Mouse (Mus musculus): ENCODE data around the gene Tbc1d1. TPM values are rescaled to one million over a fixed set of nuclear protein-coding genes. Genes with fewer than 3 reads are reported as not detected.

Tbc1d1 gene
- polyA plus RNA-seq, 1 experiment from 2014 or later, result 32.3 TPM

GRCm38 (mm10) chr5:64162582-64162981 lies 6.5 kb downstream of the Tbc1d1 start:
- H3K9ac ChIP-seq, result no peak overlapping the region
- H3K4me1 ChIP-seq (replicated peaks), result peaks cover 6% of the 10 kb centered on the region; the same call in 1 of the 2 replicates
- H3K9me3 ChIP-seq, result no peaks in the 10 kb centered on the region
- no peak for ATAC-seq
- no peaks in the 10 kb centered on the region for H3K36me3 ChIP-seq
- no peak overlapping the region for H3K27ac ChIP-seq
- H3K27me3 ChIP-seq (replicated peaks), result no peaks in the 10 kb centered on the region; the same call in 1 of the 2 replicates
- H3K4me2 ChIP-seq (replicated peaks), result no peak overlapping the region
- no peak overlapping the region for H3K4me3 ChIP-seq (replicated peaks)
- 90% methylated on average over 5 of the region's 5 CpGs for WGBS

- H3K4me3 ChIP-seq (replicated peaks), result no peak overlapping the region
- no peak overlapping the region for H3K27ac ChIP-seq
- H3K4me1 ChIP-seq (replicated peaks), result peaks cover 6% of the 10 kb centered on the region; the same call in 1 of the 2 replicates
- no peaks in the 10 kb centered on the region for H3K36me3 ChIP-seq
- H3K9me3 ChIP-seq, result no peaks in the 10 kb centered on the region
- 88% methylated on average over 3 of the region's 3 CpGs for WGBS
- no peak for ATAC-seq
- no peak overlapping the region for H3K4me2 ChIP-seq (replicated peaks)
- no peak overlapping the region for H3K9ac ChIP-seq
- H3K27me3 ChIP-seq (replicated peaks), result no peaks in the 10 kb centered on the region
These were observed 8.3 kb downstream of the Tbc1d1 start for GRCm38 (mm10) chr5:64164414-64164813.

GRCm38 (mm10) chr5:64165826-64166225 lies 9.7 kb downstream of the Tbc1d1 start:
- no peak overlapping the region for H3K4me2 ChIP-seq (replicated peaks)

GRCm38 (mm10) chr5:64168990-64169540 lies 13.0 kb downstream of the Tbc1d1 start:
- Histone ChIP-seq H3K4me3 (replicated peaks) (no peak overlapping the region), H3K9me3 (no peaks in the 10 kb centered on the region), H3K36me3 (no peaks in the 10 kb centered on the region), H3K4me1 (replicated peaks) (no peaks in the 10 kb centered on the region), H3K27ac (no peak overlapping the region), H3K27me3 (replicated peaks) (no peaks in the 10 kb centered on the region), H3K9ac (no peak overlapping the region), H3K4me2 (replicated peaks) (no peak overlapping the region)
- 94% methylated on average over 10 of the region's 10 CpGs for WGBS
- ATAC-seq, result no peak

More at GRCm38 (mm10) chr5:64165826-64166225, 9.7 kb downstream of the Tbc1d1 start:
- H3K9ac ChIP-seq, result no peak overlapping the region
- WGBS, result 75% methylated on average over 2 of the region's 2 CpGs
- H3K27ac ChIP-seq, result no peak overlapping the region
- H3K36me3 ChIP-seq, result no peaks in the 10 kb centered on the region
- no peak overlapping the region for H3K4me3 ChIP-seq (replicated peaks)
- peaks cover 6% of the 10 kb centered on the region; the same call in 1 of the 2 replicates for H3K4me1 ChIP-seq (replicated peaks)
- H3K9me3 ChIP-seq, result no peaks in the 10 kb centered on the region
- ATAC-seq, result no peak
- H3K27me3 ChIP-seq (replicated peaks), result no peaks in the 10 kb centered on the region

GRCm38 (mm10) chr5:64172884-64173283 lies 16.8 kb downstream of the Tbc1d1 start:
- 80% methylated on average over 3 of the region's 3 CpGs for WGBS
- Histone ChIP-seq H3K4me2 (replicated peaks) (no peak overlapping the region), H3K4me3 (replicated peaks) (no peak overlapping the region), H3K27ac (no peak overlapping the region), H3K36me3 (no peaks in the 10 kb centered on the region), H3K9me3 (no peaks in the 10 kb centered on the region), H3K9ac (no peak overlapping the region), H3K4me1 (replicated peaks) (no peaks in the 10 kb centered on the region), H3K27me3 (replicated peaks) (no peaks in the 10 kb centered on the region)
- no peak for ATAC-seq

- H3K36me3 ChIP-seq, result no peaks in the 10 kb centered on the region
- H3K27ac ChIP-seq, result no peak overlapping the region
- no peak overlapping the region for H3K4me2 ChIP-seq (replicated peaks)
- ATAC-seq, result no peak
- 87% methylated on average over 16 of the region's 16 CpGs for WGBS
- no peaks in the 10 kb centered on the region for H3K9me3 ChIP-seq
- H3K4me3 ChIP-seq (replicated peaks), result no peak overlapping the region
- H3K4me1 ChIP-seq (replicated peaks), result no peaks in the 10 kb centered on the region
- no peaks in the 10 kb centered on the region for H3K27me3 ChIP-seq (replicated peaks)
- no peak overlapping the region for H3K9ac ChIP-seq
These were observed 17.2 kb downstream of the Tbc1d1 start for GRCm38 (mm10) chr5:64173302-64173701.

- no peak for ATAC-seq
- Histone ChIP-seq H3K9me3 (no peaks in the 10 kb centered on the region), H3K36me3 (no peaks in the 10 kb centered on the region), H3K27ac (no peak overlapping the region), H3K9ac (no peak overlapping the region), H3K4me3 (replicated peaks) (no peak overlapping the region), H3K4me1 (replicated peaks) (no peaks in the 10 kb centered on the region), H3K4me2 (replicated peaks) (no peak overlapping the region), H3K27me3 (replicated peaks) (no peaks in the 10 kb centered on the region)
- WGBS, result 60% methylated on average over 5 of the region's 5 CpGs
These were observed 18.4 kb downstream of the Tbc1d1 start for GRCm38 (mm10) chr5:64174429-64174935.

- 74% methylated on average over 8 of the region's 8 CpGs for WGBS
- ATAC-seq, result no peak
These were observed 24.4 kb downstream of the Tbc1d1 start for GRCm38 (mm10) chr5:64180548-64180947.

GRCm38 (mm10) chr5:64183712-64184111 lies 27.6 kb downstream of the Tbc1d1 start:
- H3K9ac ChIP-seq, result no peak overlapping the region
- WGBS, result 61% methylated on average over 4 of the region's 4 CpGs
- H3K9me3 ChIP-seq, result no peaks in the 10 kb centered on the region
- ATAC-seq, result no peak
- no peaks in the 10 kb centered on the region for H3K36me3 ChIP-seq
- H3K4me1 ChIP-seq (replicated peaks), result 0 out of 2 replicates have a peak, but pooled peaks cover 2% of the 10 kb centered on the region
- H3K27me3 ChIP-seq (replicated peaks), result no peaks in the 10 kb centered on the region
- H3K4me2 ChIP-seq (replicated peaks), result no peak overlapping the region
- no peak overlapping the region for H3K27ac ChIP-seq
- H3K4me3 ChIP-seq (replicated peaks), result no peak overlapping the region

More at GRCm38 (mm10) chr5:64180548-64180947, 24.4 kb downstream of the Tbc1d1 start:
- Histone ChIP-seq H3K4me3 (replicated peaks) (no peak overlapping the region), H3K4me2 (replicated peaks) (no peak overlapping the region), H3K36me3 (no peaks in the 10 kb centered on the region), H3K4me1 (replicated peaks) (no peaks in the 10 kb centered on the region), H3K9me3 (no peaks in the 10 kb centered on the region), H3K27ac (no peak overlapping the region), H3K27me3 (replicated peaks) (no peaks in the 10 kb centered on the region), H3K9ac (no peak overlapping the region)

GRCm38 (mm10) chr5:64185257-64185656 lies 29.2 kb downstream of the Tbc1d1 start:
- Histone ChIP-seq H3K9ac (no peak overlapping the region), H3K36me3 (no peaks in the 10 kb centered on the region), H3K27me3 (replicated peaks) (no peaks in the 10 kb centered on the region), H3K4me1 (replicated peaks) (0 out of 2 replicates have a peak, but pooled peaks cover 2% of the 10 kb centered on the region), H3K4me3 (replicated peaks) (no peak overlapping the region), H3K4me2 (replicated peaks) (no peak overlapping the region), H3K9me3 (no peaks in the 10 kb centered on the region), H3K27ac (no peak overlapping the region)
- 53% methylated on average over 7 of the region's 7 CpGs for WGBS
- ATAC-seq, result no peak

GRCm38 (mm10) chr5:64186566-64186965 lies 30.5 kb downstream of the Tbc1d1 start:
- Histone ChIP-seq H3K9ac (no peak overlapping the region), H3K4me1 (replicated peaks) (0 out of 2 replicates have a peak, but pooled peaks cover 2% of the 10 kb centered on the region), H3K27ac (no peak overlapping the region), H3K27me3 (replicated peaks) (no peaks in the 10 kb centered on the region), H3K9me3 (no peaks in the 10 kb centered on the region), H3K4me3 (replicated peaks) (no peak overlapping the region), H3K36me3 (no peaks in the 10 kb centered on the region), H3K4me2 (replicated peaks) (no peak overlapping the region)
- WGBS, result 56% methylated on average over 5 of the region's 5 CpGs
- no peak for ATAC-seq

- Histone ChIP-seq H3K9ac (no peak overlapping the region), H3K4me2 (replicated peaks) (no peak overlapping the region), H3K36me3 (no peaks in the 10 kb centered on the region), H3K9me3 (no peaks in the 10 kb centered on the region), H3K4me1 (replicated peaks) (0 out of 2 replicates have a peak, but pooled peaks cover 2% of the 10 kb centered on the region), H3K27me3 (replicated peaks) (no peaks in the 10 kb centered on the region), H3K4me3 (replicated peaks) (no peak overlapping the region), H3K27ac (no peak overlapping the region)
- 39% methylated on average over 3 of the region's 3 CpGs for WGBS
- no peak for ATAC-seq
These were observed 32.1 kb downstream of the Tbc1d1 start for GRCm38 (mm10) chr5:64188083-64188648.

- Histone ChIP-seq H3K4me3 (replicated peaks) (no peak overlapping the region), H3K9me3 (no peaks in the 10 kb centered on the region), H3K4me1 (replicated peaks) (0 out of 2 replicates have a peak, but pooled peaks cover 2% of the 10 kb centered on the region), H3K27me3 (replicated peaks) (no peaks in the 10 kb centered on the region), H3K27ac (no peak overlapping the region), H3K36me3 (no peaks in the 10 kb centered on the region), H3K9ac (no peak overlapping the region), H3K4me2 (replicated peaks) (no peak overlapping the region)
- no peak for ATAC-seq
- WGBS, result 96% methylated on average over 5 of the region's 5 CpGs
These were observed 34.8 kb downstream of the Tbc1d1 start for GRCm38 (mm10) chr5:64190892-64191291.

Measured in intestine, embryonic 15.5 days (tissue).